Mouse (Mus musculus): ENCODE measurements at regions not wholly inside any gene's neighbourhood (a gene's known extent, or its start where the extent isn't known, plus 50 kb on each side); places are given as distances from the start of the nearest gene placed in this dataset.

DNA sequence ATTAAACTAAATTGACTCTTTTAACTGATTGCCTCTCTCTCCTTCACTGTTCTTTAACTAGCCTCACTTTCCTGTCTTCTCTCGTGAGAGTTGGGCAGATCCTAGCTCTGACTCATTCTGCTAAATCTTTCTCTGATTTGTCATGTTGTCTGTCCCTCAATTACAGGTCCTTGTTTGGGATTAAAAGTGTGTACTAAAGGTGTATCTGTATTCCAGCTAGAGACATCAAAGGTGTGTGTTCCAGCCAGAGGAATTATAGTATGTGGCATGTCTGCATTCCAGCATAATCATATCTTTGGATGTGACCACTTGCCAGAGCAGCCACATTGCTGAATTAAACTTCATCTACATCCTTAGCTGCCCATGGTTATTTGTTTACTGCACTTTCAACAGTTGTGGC is 167.5 kb upstream of the Fam83b start:
- no peak for DNase-seq

DNA sequence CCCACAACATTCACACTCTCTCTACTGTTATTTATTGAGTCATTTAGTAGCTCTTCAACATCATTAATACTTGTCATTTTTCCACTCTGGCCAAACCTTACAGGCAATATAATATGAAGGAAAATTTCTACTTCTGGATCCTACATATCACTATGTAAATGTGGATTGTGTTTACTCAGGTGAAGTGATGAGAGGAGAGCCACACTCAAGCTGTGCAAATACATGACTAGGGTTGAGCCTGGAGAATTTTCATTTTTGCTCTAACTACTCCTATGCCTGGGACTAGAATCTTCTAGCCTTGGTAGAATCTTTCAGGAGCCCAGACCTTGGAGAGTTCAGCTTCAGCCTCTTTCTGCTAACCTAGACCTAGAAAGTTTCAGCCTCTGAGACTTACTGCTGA is 166.9 kb upstream of the Fam83b start:
- DNase-seq = no peak

DNA sequence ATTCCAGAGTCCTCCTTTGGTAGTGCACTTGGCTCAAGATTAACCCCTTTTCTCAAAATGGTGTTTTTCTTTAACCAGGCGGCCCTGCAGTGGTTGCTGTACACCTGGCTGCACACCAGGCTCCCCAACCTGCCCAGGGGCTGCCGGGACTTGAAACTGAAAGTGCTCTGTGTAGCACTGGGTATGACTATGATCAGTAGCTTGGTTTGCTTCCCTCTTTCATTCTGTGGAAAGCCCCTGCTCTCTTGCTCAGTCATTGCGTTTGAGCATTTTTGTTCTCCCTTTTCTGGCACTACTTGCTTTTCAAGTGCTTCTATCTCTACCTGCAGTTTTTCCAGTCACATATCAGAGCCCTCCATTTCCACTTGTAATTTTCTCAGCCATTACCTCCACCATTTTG is 156.0 kb upstream of the Fam83b start:
- DNase-seq = no peak

DNA sequence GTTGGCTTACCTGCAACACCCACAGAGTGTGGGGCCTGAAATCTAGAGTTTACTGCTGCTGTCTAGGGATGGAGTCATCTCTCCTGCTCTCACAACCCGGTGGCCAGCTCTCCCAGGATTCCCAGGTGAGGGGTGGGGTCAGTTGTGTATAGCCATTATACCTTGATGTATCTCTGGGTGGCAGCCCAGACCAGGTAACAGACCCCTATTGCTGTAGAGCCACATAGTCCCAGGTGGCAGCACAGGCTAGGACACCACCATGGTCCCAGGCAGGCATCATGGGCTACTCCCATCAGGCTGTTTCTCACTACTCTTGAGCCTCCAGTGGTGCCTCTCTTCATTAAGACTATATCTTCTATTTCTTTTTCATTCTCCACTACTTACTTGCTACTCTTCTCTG is 148.9 kb upstream of the Fam83b start:
- no peak for DNase-seq

- DNase-seq = no peak
These were observed 139.5 kb upstream of the Fam83b start for GRCm38 (mm10) chr9:76706451-76706850.

DNA sequence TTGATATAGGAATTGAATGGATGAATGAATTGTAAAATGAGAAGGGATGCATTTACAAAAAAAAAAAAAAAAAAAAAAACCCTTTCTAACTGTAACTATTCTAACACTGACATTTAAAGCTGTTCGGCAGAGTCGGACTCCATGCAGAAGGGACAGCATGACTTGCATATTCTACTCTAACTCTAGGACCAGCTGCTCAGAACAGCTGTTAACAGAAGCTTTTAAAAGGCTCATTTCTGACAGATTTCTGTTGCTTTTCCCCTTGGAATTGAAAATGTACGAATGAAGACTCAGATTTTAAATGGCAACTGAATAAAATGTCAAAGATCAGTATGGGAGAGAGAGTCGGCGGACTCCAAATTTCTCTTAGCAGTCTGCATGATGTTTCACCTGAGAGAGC is 138.9 kb upstream of the Fam83b start:
- no peak for DNase-seq

DNA sequence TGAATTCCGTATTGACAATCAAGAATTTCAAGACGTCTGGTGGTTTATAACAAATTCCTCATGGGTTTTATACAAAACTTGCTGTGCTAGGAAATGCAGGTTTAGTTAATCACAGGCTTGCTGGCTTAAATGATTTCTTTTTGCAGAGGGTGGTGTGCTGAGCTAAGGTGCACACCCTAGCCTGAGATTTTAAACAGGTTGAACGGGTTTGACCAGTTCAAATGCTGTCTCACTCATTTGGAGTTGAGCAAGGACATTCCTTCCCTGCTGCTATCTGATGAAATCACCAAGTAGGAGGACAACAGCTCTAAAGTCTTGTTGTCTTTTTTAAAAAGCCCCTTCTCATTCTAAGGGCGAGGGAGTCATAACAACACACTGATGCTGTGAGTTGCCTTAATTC is 128.6 kb upstream of the Fam83b start:
- no peak for DNase-seq

GRCm38 (mm10) chr9:76692976-76693375 is 126.1 kb upstream of the Fam83b start:
- no peak for DNase-seq

DNA sequence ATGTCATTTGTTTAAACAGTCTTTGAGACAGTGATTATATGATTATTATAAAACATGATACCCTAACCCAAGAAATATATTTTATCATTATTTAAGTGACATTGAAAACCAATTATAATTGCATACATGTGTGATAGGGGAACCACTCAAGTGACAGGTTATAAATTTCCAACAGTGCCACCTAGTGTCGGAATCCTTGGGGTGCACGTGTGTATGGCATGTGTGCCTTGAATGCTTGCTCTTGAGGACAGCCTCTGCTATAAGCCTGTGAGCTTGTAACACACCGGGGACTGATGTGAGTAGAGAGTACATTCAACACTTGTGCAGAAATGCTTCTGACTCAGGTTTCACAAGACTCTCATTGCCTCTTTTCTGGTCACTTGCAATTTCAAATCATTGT is 93.9 kb upstream of the Fam83b start:
- peak; percentile 31 for DNase-seq

GRCm38 (mm10) chr9:76659798-76660197 is 92.9 kb upstream of the Fam83b start:
- DNase-seq = no peak

- DNase-seq = no peak
These were observed 86.4 kb upstream of the Fam83b start for GRCm38 (mm10) chr9:76653311-76653710.

- DNase-seq = no peak
These were observed 82.6 kb upstream of the Fam83b start for GRCm38 (mm10) chr9:76649484-76649883.

- DNase-seq = no peak
These were observed 79.5 kb upstream of the Fam83b start for GRCm38 (mm10) chr9:76646383-76646782.

Measured in gastrocnemius, postnatal 10 days (tissue).